7 mouse cellular contexts compared by ENCODE assay signal in the genomic region with DNA sequence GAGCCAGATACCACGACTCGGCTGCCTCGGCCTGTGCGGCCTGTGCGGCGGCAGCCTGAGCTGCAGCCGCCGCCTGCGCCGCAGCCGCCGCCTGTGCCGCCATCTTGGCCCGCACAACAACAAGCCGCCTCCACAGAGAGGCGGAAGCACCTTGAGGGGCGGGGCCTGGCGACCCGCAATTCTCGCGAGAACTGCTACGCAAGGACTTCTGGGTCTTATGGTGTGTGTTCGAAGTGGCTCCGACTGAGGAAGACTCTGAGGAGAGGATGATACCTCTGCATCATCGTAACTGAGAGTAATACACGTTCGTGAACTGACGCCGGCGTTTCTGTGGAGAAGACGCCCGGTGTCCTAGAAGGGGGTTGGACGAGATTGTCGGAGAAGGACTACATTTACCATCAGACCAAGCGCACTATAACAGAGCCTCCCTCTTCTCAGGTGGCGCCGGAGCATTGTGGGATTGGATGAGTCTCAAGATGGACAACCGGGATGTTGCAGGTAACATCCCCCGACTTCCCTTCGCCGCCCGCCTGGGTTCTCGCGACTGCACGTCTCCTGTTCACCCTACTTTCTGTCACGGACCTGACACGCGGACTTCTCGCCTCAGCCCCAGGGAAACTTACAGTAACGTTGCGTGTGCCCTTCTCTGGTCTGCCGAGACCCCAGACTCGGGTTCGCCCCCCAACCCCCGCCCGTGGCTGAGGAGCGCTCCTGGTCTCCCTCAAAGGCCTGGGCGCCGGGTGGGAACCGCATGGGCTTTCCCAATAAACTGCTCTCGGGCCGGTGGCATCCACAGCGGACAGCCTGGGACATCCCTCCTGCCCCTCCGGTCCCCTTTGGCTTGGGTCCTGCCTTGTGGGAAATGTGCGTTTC. TPM values are rescaled to one million over a fixed set of nuclear protein-coding genes. Genes with fewer than 3 reads are reported as not detected.
A peak's percentile ranks its signal among the peaks of the same experiment; 100 is the strongest.
DNase-seq lines count a peak whose midpoint lies in the region; ATAC-seq lines count a peak whose summit lies in the region.

Gene Mau2, minus strand, starts transcription at position 152 of the 873 bp plus-strand sequence.
Gene Sugp1, plus strand, starts transcription at position 231 of the 873 bp plus-strand sequence.

- H3K27ac ChIP-seq in intestine, embryonic 16.5 days (ENCODE audit: low read length), result peak within 1 kb of the TSS; percentile 82
- H3K27ac ChIP-seq in midbrain, embryonic 11.5 days (ENCODE audit: low read depth, low read length), result peak within 1 kb of the TSS; percentile 5; the same call in 1 of the 2 replicates

- peak within 1 kb of the TSS; percentile 99 for H3K4me3 ChIP-seq in intestine, embryonic 16.5 days (ENCODE audit: low read length)
- peak within 1 kb of the TSS; percentile 86 for H3K4me3 ChIP-seq in midbrain, embryonic 11.5 days (ENCODE audit: low read depth, low read length)

- peak within 1 kb of the TSS; percentile 93 for H3K4me2 ChIP-seq in intestine, embryonic 16.5 days (ENCODE audit: low read depth, low read length)
- H3K4me2 ChIP-seq in midbrain, embryonic 11.5 days, result peak within 1 kb of the TSS; percentile 87

- under 1% methylated on average over 65 of the region's 65 CpGs for WGBS in intestine, embryonic 16.5 days
- WGBS in midbrain, embryonic 11.5 days, result under 1% methylated on average over 64 of the region's 65 CpGs

- no peaks in the 10 kb centered on the region for H3K36me3 ChIP-seq in intestine, embryonic 16.5 days (ENCODE audit: control insufficient read depth, insufficient read depth, low read length)
- H3K36me3 ChIP-seq in midbrain, embryonic 11.5 days (ENCODE audit: control insufficient read depth, insufficient read depth, low read length), result no peaks in the 10 kb centered on the region

- no peaks in the 10 kb centered on the region for H3K9me3 ChIP-seq in intestine, embryonic 16.5 days (ENCODE audit: control insufficient read depth, low read length)
- H3K9me3 ChIP-seq in midbrain, embryonic 11.5 days (ENCODE audit: control insufficient read depth, low read length), result no peaks in the 10 kb centered on the region

- intact Hi-C loops in left cerebral cortex, postnatal 36 days (cut with DNase I), result no loop called here

- peak; percentile 98 for ATAC-seq in intestine, embryonic 16.5 days
- peak; percentile 98 for ATAC-seq in midbrain, embryonic 11.5 days (ENCODE audit: low FRiP score)

- H3K27me3 ChIP-seq in intestine, embryonic 16.5 days (replicated peaks; ENCODE audit: control insufficient read depth, insufficient read depth, low read length), result no peaks in the 10 kb centered on the region
- H3K27me3 ChIP-seq in midbrain, embryonic 11.5 days (ENCODE audit: control insufficient read depth, insufficient read depth, low read length), result no peaks in the 10 kb centered on the region

- DNase-seq in adrenal gland, adult 8-10 months, result peak; percentile 92
- peak; percentile 96 for DNase-seq in embryo, embryonic 9.5 days (ENCODE audit: extremely low spot score)
- DNase-seq in gastrocnemius, postnatal 4 days (ENCODE audit: low spot score in 2 of 2), result peak; percentile 95 to 97
- DNase-seq in left cerebral cortex, postnatal 36 days (ENCODE audit: low spot score in 2 of 2), result peak; percentile 96 to 97
- peak; percentile 99 for DNase-seq in midbrain, embryonic 11.5 days (ENCODE audit: low spot score, missing footprints)
- DNase-seq in skeletal muscle tissue, adult 2 months (ENCODE audit: low read depth, low spot score), result peak; percentile 98

- H3K4me1 ChIP-seq in intestine, embryonic 16.5 days (ENCODE audit: control insufficient read depth, insufficient read depth, low read length), result peaks cover 15% of the 10 kb centered on the region
- H3K4me1 ChIP-seq in midbrain, embryonic 11.5 days (ENCODE audit: control insufficient read depth, insufficient read depth, low read length), result peaks cover 23% of the 10 kb centered on the region

- peak within 1 kb of the TSS; percentile 97 for H3K9ac ChIP-seq in intestine, embryonic 16.5 days (ENCODE audit: low read depth, low read length)
- H3K9ac ChIP-seq in midbrain, embryonic 11.5 days (ENCODE audit: low read length), result peak within 1 kb of the TSS; percentile 90

RNA-seq across cellular contexts. Expression of gene Mau2, which starts in this region (rescaled TPM):
- total RNA-seq in adrenal gland, adult 8-10 months (2022), result 10 to 100 TPM; 58.7 to 77.4 (median 63.3) TPM
- total RNA-seq in gastrocnemius, postnatal 4 days (2021), result 10 to 100 TPM; 41.0 to 45.2 TPM
- polyA plus RNA-seq in intestine, embryonic 16.5 days (2015; fragmentation: Nextera tagmentation; extraction: Ambion mirVana), result 44.4 and 45.5 TPM in 2 replicates
- 10 to 100 TPM; 71.3 to 78.7 TPM for total RNA-seq in left cerebral cortex, postnatal 36 days (2021)
- 46.2 and 49.3 TPM in 2 replicates for polyA plus RNA-seq in midbrain, embryonic 11.5 days (2014; fragmentation: Nextera tagmentation; extraction: Ambion mirVana)

RNA-seq across cellular contexts. Expression of gene Sugp1, which starts in this region (rescaled TPM):
- 10 to 100 TPM; 31.6 to 53.3 (median 39.2) TPM for total RNA-seq in adrenal gland, adult 8-10 months (2022)
- 10 to 100 TPM; 23.0 to 23.8 TPM for total RNA-seq in gastrocnemius, postnatal 4 days (2021)
- 33.0 and 37.0 TPM in 2 replicates for polyA plus RNA-seq in intestine, embryonic 16.5 days (2015; fragmentation: Nextera tagmentation; extraction: Ambion mirVana)
- total RNA-seq in left cerebral cortex, postnatal 36 days (2021), result 10 to 100 TPM; 48.5 to 53.4 TPM
- 33.3 and 35.3 TPM in 2 replicates for polyA plus RNA-seq in midbrain, embryonic 11.5 days (2014; fragmentation: Nextera tagmentation; extraction: Ambion mirVana)

Comparison
In these comparisons a context has a peak if more than half of its experiments do, and no peak if none do; other contexts are left out.
1. Peak in every context shown above with its lines: DNase-seq, ATAC-seq, H3K4me3 ChIP-seq and H3K27ac ChIP-seq.